Mouse (Mus musculus) thymus, adult 2 months (tissue): ENCODE measurements around the gene Ppa2.

Experiments
- CTCF ChIP-seq: fragments of 200-500 bp; IDR thresholded peaks from 2 replicates; pipeline ENCODE4 v1.5.1; 2012; ENCODE audit warnings: mild to moderate bottlenecking, control low read depth, low read length, moderate library complexity, borderline replicate concordance; ENCODE audit not compliant: control insufficient read depth, poor library complexity, insufficient read depth; ENCODE audit errors: extremely low read depth
- POLR2A ChIP-seq: fragments of 200-500 bp; IDR thresholded peaks from 2 replicates; pipeline ENCODE4 v1.6.1; 2012; ENCODE audit warnings: mild to moderate bottlenecking, low read length, control low read depth, moderate library complexity; ENCODE audit not compliant: control insufficient read depth, poor library complexity, insufficient read depth; ENCODE audit errors: extremely low read depth

DNA sequence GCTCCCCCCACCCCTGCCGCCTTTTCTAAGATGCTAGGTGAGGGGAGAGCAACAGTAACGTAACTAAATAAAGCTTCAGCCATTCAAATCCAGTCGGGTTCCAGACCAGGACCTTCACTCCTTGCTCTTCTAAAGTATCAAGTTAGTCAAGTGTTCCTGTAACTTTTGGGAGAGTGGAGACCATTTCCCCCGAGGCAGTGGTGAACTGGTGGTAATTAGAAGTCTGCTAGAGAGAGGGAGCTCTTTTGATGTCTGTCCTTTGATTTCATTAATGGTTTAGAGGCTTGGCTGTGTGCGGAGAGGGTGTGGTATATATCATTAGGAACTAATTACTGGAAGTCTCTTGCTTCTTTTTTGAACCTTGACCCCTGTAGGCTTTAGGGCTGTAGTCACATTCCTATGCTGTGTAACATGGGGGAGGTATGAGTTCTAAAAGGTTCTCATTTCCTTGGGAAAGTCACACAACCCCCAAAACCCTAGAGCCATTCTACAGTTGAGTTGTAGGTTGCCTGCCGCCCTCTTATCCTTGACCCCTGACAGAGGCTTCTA lies 47.6 kb downstream of the Ppa2 start:
- TF ChIP-seq POLR2A (no peak), CTCF (no peak)
